Mouse (Mus musculus) cortical plate, adult 2 months (tissue): Measurements from ENCODE around the gene Csl.

Experiments used
- CTCF ChIP-seq: fragments of 200-500 bp; IDR thresholded peaks from 2 replicates; pipeline ENCODE4 v1.5.1; 2011; ENCODE audit warnings: mild to moderate bottlenecking, control low read depth, low read length; ENCODE audit not compliant: insufficient read depth; ENCODE audit errors: extremely low read depth
- POLR2A ChIP-seq: fragments of 200-500 bp; IDR thresholded peaks from 2 replicates; pipeline ENCODE4 v1.6.1; 2011; ENCODE audit warnings: mild to moderate bottlenecking, low read length, control low read depth; ENCODE audit not compliant: insufficient read depth; ENCODE audit errors: extremely low read depth

DNA sequence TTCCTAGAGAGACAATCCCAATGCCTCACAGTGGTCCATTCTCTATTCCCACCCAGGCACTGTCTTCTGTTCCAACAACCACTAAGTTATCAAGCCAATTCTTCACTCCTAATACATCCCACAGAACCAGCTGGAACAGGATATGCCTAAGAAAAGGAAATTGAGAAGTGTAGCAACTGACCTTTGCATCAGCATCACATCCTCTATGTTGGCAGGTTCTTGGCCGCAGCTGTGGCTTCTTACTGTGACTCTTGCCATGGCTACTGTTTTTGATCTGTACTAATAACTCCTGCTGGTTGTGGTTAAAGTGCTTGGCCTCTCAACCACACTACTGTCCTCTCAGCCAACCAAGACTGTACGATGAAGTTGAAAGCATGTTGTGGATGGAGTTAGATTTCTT, 30.0 kb upstream of the Csl start:
- no peak for TF ChIP-seq CTCF
- no peak for TF ChIP-seq POLR2A
